Mouse (Mus musculus) ZHBTc4 (cell line): Measurements from ENCODE around the gene Prkd3.

Experiments used
- DNase-seq: peaks from one replicate; pipeline ENCODE4 v3.0.0-alpha.2; 2011; ENCODE audit warnings: low read depth, low spot score

Gene Prkd3

GRCm38 (mm10) chr17:79020208-79020983 is at the start of gene Prkd3:
Prkd3 (minus strand) TSS chr17:79020816.
- DNase-seq, result peak; percentile 75

- no peak for DNase-seq
These were observed 49.3 kb upstream of the Prkd3 start for GRCm38 (mm10) chr17:79069766-79070480.

GRCm38 (mm10) chr17:79069019-79069418 is 48.4 kb upstream of the Prkd3 start:
- peak; percentile 16 for DNase-seq

GRCm38 (mm10) chr17:79068581-79068980 is 48.0 kb upstream of the Prkd3 start:
- DNase-seq, result no peak

GRCm38 (mm10) chr17:79064250-79064649 is 43.6 kb upstream of the Prkd3 start:
- no peak for DNase-seq

GRCm38 (mm10) chr17:79060221-79060620 is 39.6 kb upstream of the Prkd3 start:
- peak; percentile 45 for DNase-seq

- no peak for DNase-seq
These were observed 37.7 kb upstream of the Prkd3 start for GRCm38 (mm10) chr17:79058271-79058670.

- peak; percentile 92 for DNase-seq
These were observed 31.6 kb upstream of the Prkd3 start for GRCm38 (mm10) chr17:79052088-79052812.

- DNase-seq, result no peak
These were observed 31.0 kb upstream of the Prkd3 start, which contains the start of gene Qpct for GRCm38 (mm10) chr17:79051606-79052005. Qpct (plus strand) TSS chr17:79051906.

- no peak for DNase-seq
These were observed 23.1 kb upstream of the Prkd3 start for GRCm38 (mm10) chr17:79043705-79044104.

GRCm38 (mm10) chr17:79039660-79040059 is 19.0 kb upstream of the Prkd3 start:
- no peak for DNase-seq

GRCm38 (mm10) chr17:79032782-79033181 is 12.2 kb upstream of the Prkd3 start:
- no peak for DNase-seq

- DNase-seq, result no peak
These were observed 11.0 kb upstream of the Prkd3 start for GRCm38 (mm10) chr17:79031569-79031968.

GRCm38 (mm10) chr17:79029226-79029625 is 8.6 kb upstream of the Prkd3 start:
- DNase-seq, result no peak

- no peak for DNase-seq
These were observed 3.9 kb upstream of the Prkd3 start for GRCm38 (mm10) chr17:79024544-79024943.

- no peak for DNase-seq
These were observed 2.1 kb upstream of the Prkd3 start for GRCm38 (mm10) chr17:79022746-79023145.

- DNase-seq, result no peak
These were observed 344 bp upstream of the Prkd3 start for GRCm38 (mm10) chr17:79020984-79021335.

- DNase-seq, result no peak
These were observed 849 bp downstream of the Prkd3 start for GRCm38 (mm10) chr17:79019726-79020207.

- DNase-seq, result no peak
These were observed 2.2 kb downstream of the Prkd3 start for GRCm38 (mm10) chr17:79018422-79018821.

GRCm38 (mm10) chr17:79015831-79016230 is 4.8 kb downstream of the Prkd3 start:
- no peak for DNase-seq

GRCm38 (mm10) chr17:79014911-79015685 is 5.5 kb downstream of the Prkd3 start:
- DNase-seq, result no peak
